Mouse (Mus musculus) myocyte (in vitro differentiated cells): ENCODE measurements at regions not wholly inside any gene's neighbourhood (a gene's known extent, or its start where the extent isn't known, plus 50 kb on each side); places are given as distances from the start of the nearest gene placed in this dataset.
"Not testable (repeated sequence)": the region's sequence is repeated elsewhere in the genome, so short reads cannot be mapped to it uniquely, and the experiment has no call there.

ENCODE experiments used
- H3K27me3 ChIP-seq: one replicate; pipeline ENCODE4 v1.6.1; 2011; ENCODE audit not compliant: control insufficient read depth, insufficient read depth, insufficient read length
- H3K36me3 ChIP-seq: one replicate; pipeline ENCODE4 v1.6.1; 2011; ENCODE audit not compliant: control insufficient read depth, insufficient read depth
- H3K4me2 ChIP-seq: one replicate; pipeline ENCODE4 v1.6.1; 2011; ENCODE audit warnings: low read depth, control low read depth
- H3K4me3 ChIP-seq: one replicate; pipeline ENCODE4 v1.5.1; 2011; ENCODE audit warnings: mild to moderate bottlenecking, control low read depth, moderate library complexity
- H3K79me2 ChIP-seq: one replicate; pipeline ENCODE4 v1.6.1; 2011; ENCODE audit not compliant: control insufficient read depth, insufficient read depth
- H3ac ChIP-seq: one replicate; pipeline ENCODE4 v1.6.1; 2011; ENCODE audit not compliant: control insufficient read depth, insufficient read length
- E2F4 ChIP-seq: IDR thresholded peaks from one replicate; pipeline ENCODE4 v1.6.1; 2011; ENCODE audit warnings: mild to moderate bottlenecking, control low read depth, moderate library complexity; ENCODE audit not compliant: insufficient read depth

GRCm38 (mm10) chr13:61957197-61957596 lies 172.5 kb upstream of the Zfp808 start:
- H3K79me2 ChIP-seq, H3K27me3 ChIP-seq, H3K36me3 ChIP-seq, H3K4me3 ChIP-seq, H3ac ChIP-seq, H3K4me2 ChIP-seq: not testable (repeated sequence)

- not testable (repeated sequence) for H3K4me3 ChIP-seq, H3ac ChIP-seq, H3K79me2 ChIP-seq, H3K27me3 ChIP-seq, H3K36me3 ChIP-seq, H3K4me2 ChIP-seq
These were observed 150.8 kb upstream of the Zfp808 start for GRCm38 (mm10) chr13:61978856-61979255.

DNA sequence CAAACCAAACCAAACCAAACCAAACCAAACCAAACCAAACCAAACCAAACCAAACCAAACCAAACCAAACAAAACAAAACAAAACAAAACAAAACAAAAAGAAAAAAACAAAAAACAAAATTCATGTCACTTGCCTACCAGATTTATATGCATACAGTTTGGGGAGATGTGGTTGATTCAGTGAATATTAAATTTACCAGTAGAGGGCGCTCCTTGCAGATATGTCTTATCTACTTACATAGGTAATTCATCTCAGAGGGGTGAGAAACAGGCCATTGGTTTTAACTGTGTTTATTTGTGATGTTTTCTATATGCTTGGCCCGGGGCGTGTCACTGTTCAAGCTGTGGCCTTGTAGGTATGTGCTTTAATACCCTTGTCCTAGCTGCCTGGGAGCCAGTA lies 133.2 kb upstream of the Zfp808 start:
- H3ac ChIP-seq, result not testable (repeated sequence)

DNA sequence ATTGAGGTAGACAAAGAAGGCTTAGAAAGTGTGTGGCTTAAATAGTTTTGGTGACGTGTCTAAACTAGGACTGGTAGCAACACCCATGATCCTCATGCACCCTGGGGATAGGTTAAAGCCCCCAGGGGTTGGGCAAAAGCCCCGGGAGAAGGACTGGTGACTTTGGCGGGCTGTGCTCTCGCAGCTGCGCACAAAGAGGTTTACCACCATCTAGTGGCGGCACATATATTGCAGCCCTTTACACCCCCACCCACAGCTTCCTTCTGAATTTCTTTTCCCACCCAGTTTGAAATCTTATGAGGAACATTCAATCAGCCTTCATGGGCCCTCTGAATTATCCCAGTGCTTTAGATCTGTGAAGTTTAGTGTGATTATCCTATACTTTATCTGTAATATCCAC lies 130.9 kb upstream of the Zfp808 start:
- H3K27me3 ChIP-seq, H3ac ChIP-seq, H3K36me3 ChIP-seq, H3K79me2 ChIP-seq, H3K4me3 ChIP-seq: not testable (repeated sequence)
- peak overlapping the region; percentile 24 for H3K4me2 ChIP-seq

More for the DNA sequence above, 133.2 kb upstream of the Zfp808 start:
- H3K4me3 ChIP-seq, H3K27me3 ChIP-seq, H3K79me2 ChIP-seq, H3K36me3 ChIP-seq, H3K4me2 ChIP-seq: not testable (repeated sequence)

GRCm38 (mm10) chr13:62007321-62007720 lies 122.4 kb upstream of the Zfp808 start:
- not testable (repeated sequence) for H3K4me3 ChIP-seq, H3K27me3 ChIP-seq, H3K4me2 ChIP-seq, H3K36me3 ChIP-seq, H3ac ChIP-seq, H3K79me2 ChIP-seq

DNA sequence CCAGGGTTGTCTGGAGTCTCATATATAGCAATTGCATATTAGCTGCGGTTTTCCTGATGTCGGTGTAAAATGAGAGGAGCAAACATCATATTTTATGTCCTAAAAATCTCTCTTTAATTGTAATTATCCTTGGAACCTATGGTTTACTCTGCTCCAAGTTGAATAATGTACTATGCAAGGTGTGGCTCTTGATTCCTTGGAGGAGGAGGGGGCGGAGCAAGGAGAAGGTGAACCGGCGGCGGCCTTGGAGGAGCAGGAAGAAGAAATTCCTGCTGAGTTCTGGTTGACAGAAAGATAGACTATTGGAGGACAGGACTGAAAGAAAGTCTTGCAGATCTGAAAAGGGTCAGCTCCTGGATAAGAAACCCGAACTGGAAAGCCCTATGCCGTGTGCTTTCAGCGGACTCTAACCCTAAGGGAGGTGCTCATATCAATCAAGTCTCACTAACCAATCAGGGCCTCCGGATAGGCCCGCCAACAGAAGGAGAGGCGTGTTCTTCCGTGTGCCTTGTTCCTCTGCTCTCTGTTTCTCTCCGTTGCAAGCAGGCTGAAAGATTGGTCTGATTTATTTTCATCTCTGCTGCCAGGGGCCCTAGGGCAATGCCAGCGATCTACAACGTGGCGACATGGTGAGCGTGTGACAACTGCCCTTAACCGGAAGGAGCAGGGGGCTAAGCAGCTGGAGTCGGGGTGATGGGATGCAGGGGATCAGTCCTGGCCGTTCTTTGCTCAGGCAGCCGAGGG lies 114.1 kb upstream of the Zfp808 start:
- not testable (repeated sequence) for H3K79me2 ChIP-seq, H3K27me3 ChIP-seq, H3K36me3 ChIP-seq
- peak; percentile 45 for TF ChIP-seq E2F4
- Histone ChIP-seq H3K4me2 (peak overlapping the region; percentile 69), H3K4me3 (peak overlapping the region; percentile 57), H3ac (peak overlapping the region; percentile 22)

GRCm38 (mm10) chr13:62016168-62016502 lies 113.6 kb upstream of the Zfp808 start:
- peak overlapping the region; percentile 22 for H3ac ChIP-seq
- H3K4me3 ChIP-seq, result peak overlapping the region; percentile 57
- not testable (repeated sequence) for H3K36me3 ChIP-seq, H3K79me2 ChIP-seq, H3K27me3 ChIP-seq
- H3K4me2 ChIP-seq, result peak overlapping the region; percentile 69

DNA sequence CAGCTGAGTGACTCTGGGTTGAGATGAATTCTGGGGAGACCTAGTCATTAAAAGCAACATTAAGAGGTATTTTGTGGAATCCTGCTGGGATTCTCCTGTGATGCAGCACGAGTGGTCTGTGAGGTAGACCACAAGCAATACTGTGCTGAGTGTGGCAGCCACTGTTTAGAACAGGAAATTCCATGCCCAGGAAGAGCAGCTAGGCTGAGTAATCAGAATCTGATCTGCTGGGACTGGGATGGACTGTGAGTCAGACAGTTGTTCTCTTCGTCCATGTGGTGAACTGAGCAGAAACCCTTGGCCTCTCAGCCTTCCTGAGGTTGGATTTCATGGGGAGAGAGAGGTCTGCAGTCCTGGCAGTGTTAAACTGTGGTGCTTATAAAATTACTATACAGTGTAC lies 92.0 kb upstream of the Zfp808 start:
- H3ac ChIP-seq, H3K27me3 ChIP-seq, H3K79me2 ChIP-seq, H3K36me3 ChIP-seq, H3K4me3 ChIP-seq: not testable (repeated sequence)
- peak overlapping the region; percentile 27 for H3K4me2 ChIP-seq

GRCm38 (mm10) chr13:62077951-62078671 lies 51.6 kb upstream of the Zfp808 start:
- H3K36me3 ChIP-seq, H3K79me2 ChIP-seq, H3ac ChIP-seq, H3K27me3 ChIP-seq, H3K4me3 ChIP-seq, H3K4me2 ChIP-seq: not testable (repeated sequence)

DNA sequence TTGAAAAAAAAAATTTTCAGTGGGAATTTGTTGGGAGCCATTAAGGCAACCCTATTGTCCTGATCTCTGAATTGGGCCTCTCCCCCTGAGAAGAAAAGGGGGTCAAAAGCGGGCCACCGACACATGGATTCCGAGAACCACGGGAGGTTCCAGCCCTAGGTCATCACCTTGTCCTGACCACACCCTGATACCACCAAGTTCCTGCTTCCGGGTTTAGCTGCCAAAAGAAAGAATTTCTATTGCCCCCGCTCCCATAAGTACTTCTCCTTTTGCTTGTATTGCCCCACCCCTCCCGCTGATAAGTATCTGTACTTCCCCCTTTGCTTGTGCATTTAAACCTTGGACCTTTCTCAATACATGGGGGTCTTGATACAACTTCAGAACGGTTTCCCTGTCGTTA lies 50.8 kb upstream of the Zfp808 start:
- H3K27me3 ChIP-seq, H3K4me2 ChIP-seq, H3K36me3 ChIP-seq, H3K79me2 ChIP-seq, H3ac ChIP-seq, H3K4me3 ChIP-seq: not testable (repeated sequence)
